Mouse (Mus musculus): Measurements from ENCODE around the gene Plpp6.

- peak; percentile 72 for TF ChIP-seq CTCF (IDR thresholded peaks at IDR 0.05; ENCODE audit: low read depth)
- no peak for TF ChIP-seq EP300 (IDR thresholded peaks at IDR 0.05; ENCODE audit: low read depth)
Measured at GRCm38 (mm10) chr19:28963842-28964551, at the start of gene Plpp6.
